Mouse (Mus musculus): ENCODE measurements around the gene 4930415O20Rik.
A peak's percentile ranks its signal among the peaks of the same experiment; 100 is the strongest.
"Not testable (repeated sequence)": the region's sequence is repeated elsewhere in the genome, so short reads cannot be mapped to it uniquely, and the experiment has no call there.

The 4930415O20Rik gene

GRCm38 (mm10) chr15:98568256-98569033 lies 2.4 kb upstream of the 4930415O20Rik start:
- no peak for DNase-seq (ENCODE audit: low spot score in 2 of 2)

GRCm38 (mm10) chr15:98569216-98569615 lies 1.6 kb upstream of the 4930415O20Rik start:
- DNase-seq (ENCODE audit: low spot score in 2 of 2): no peak

GRCm38 (mm10) chr15:98569795-98570365 lies 924 bp upstream of the 4930415O20Rik start:
- DNase-seq (ENCODE audit: low spot score in 2 of 2): no peak

GRCm38 (mm10) chr15:98573293-98573692 lies 2.5 kb downstream of the 4930415O20Rik start:
- DNase-seq (ENCODE audit: low spot score in 2 of 2): no peak

GRCm38 (mm10) chr15:98579310-98579709 lies 8.5 kb downstream of the 4930415O20Rik start:
- no peak for DNase-seq (ENCODE audit: low spot score in 2 of 2)

GRCm38 (mm10) chr15:98579795-98580464 lies 9.1 kb downstream of the 4930415O20Rik start:
- peak in 1 of 2 experiments; percentile 66 for DNase-seq (ENCODE audit: low spot score in 2 of 2)

GRCm38 (mm10) chr15:98582410-98582809 lies 11.6 kb downstream of the 4930415O20Rik start:
- DNase-seq (ENCODE audit: low spot score in 2 of 2): no peak

GRCm38 (mm10) chr15:98582996-98583395 lies 12.2 kb downstream of the 4930415O20Rik start:
- no peak for DNase-seq (ENCODE audit: low spot score in 2 of 2)

- DNase-seq (ENCODE audit: low spot score in 2 of 2): no peak
Measured at GRCm38 (mm10) chr15:98585421-98585820, 14.6 kb downstream of the 4930415O20Rik start.

GRCm38 (mm10) chr15:98586141-98586540 lies 15.3 kb downstream of the 4930415O20Rik start:
- DNase-seq (ENCODE audit: low spot score in 2 of 2): not testable (repeated sequence)

GRCm38 (mm10) chr15:98587751-98588150 lies 16.9 kb downstream of the 4930415O20Rik start:
- DNase-seq (ENCODE audit: low spot score in 2 of 2): no peak

- DNase-seq (ENCODE audit: low spot score in 2 of 2): no peak
Measured at GRCm38 (mm10) chr15:98589640-98590336, 19.0 kb downstream of the 4930415O20Rik start.

GRCm38 (mm10) chr15:98591396-98591795 lies 20.6 kb downstream of the 4930415O20Rik start:
- DNase-seq (ENCODE audit: low spot score in 2 of 2): no peak

- DNase-seq (ENCODE audit: low spot score in 2 of 2): no peak
Measured at GRCm38 (mm10) chr15:98594193-98594592, 23.4 kb downstream of the 4930415O20Rik start.

GRCm38 (mm10) chr15:98595049-98595448 lies 24.2 kb downstream of the 4930415O20Rik start:
- no peak for DNase-seq (ENCODE audit: low spot score in 2 of 2)

GRCm38 (mm10) chr15:98596609-98597008 lies 25.8 kb downstream of the 4930415O20Rik start:
- no peak for DNase-seq (ENCODE audit: low spot score in 2 of 2)

GRCm38 (mm10) chr15:98600036-98600709 lies 29.4 kb downstream of the 4930415O20Rik start:
- DNase-seq (ENCODE audit: low spot score in 2 of 2): no peak

GRCm38 (mm10) chr15:98601832-98602190 lies 31.0 kb downstream of the 4930415O20Rik start:
- no peak for DNase-seq (ENCODE audit: low spot score in 2 of 2)

- DNase-seq (ENCODE audit: low spot score in 2 of 2): no peak
Measured at GRCm38 (mm10) chr15:98602191-98602881, 31.5 kb downstream of the 4930415O20Rik start.

- DNase-seq (ENCODE audit: low spot score in 2 of 2): no peak
Measured at GRCm38 (mm10) chr15:98602921-98603458, 32.2 kb downstream of the 4930415O20Rik start.

All from spleen, postnatal 14 days (tissue).